Mouse (Mus musculus) activated CD4-positive, CD25-positive, alpha-beta regulatory T cell, adult 4 months (primary cell): ENCODE data around the gene Tram1l1. TPM values are rescaled to one million over a fixed set of nuclear protein-coding genes. Genes with fewer than 3 reads are reported as not detected.
"Not testable (repeated sequence)": the region's sequence is repeated elsewhere in the genome, so short reads cannot be mapped to it uniquely, and the experiment has no call there.

ENCODE experiments used
- ATAC-seq: one replicate; pipeline ENCODE4 v1.8.0; 2017
- polyA plus RNA-seq, 2 experiments: library from polyadenylated mRNA; unstranded; fragments of 100-300 nt; shearing (Covaris generic); gene quantifications; one replicate each; pipeline ENCODE4 v1.2.1; 2017

The Tram1l1 gene
- not detected for polyA plus RNA-seq

DNA sequence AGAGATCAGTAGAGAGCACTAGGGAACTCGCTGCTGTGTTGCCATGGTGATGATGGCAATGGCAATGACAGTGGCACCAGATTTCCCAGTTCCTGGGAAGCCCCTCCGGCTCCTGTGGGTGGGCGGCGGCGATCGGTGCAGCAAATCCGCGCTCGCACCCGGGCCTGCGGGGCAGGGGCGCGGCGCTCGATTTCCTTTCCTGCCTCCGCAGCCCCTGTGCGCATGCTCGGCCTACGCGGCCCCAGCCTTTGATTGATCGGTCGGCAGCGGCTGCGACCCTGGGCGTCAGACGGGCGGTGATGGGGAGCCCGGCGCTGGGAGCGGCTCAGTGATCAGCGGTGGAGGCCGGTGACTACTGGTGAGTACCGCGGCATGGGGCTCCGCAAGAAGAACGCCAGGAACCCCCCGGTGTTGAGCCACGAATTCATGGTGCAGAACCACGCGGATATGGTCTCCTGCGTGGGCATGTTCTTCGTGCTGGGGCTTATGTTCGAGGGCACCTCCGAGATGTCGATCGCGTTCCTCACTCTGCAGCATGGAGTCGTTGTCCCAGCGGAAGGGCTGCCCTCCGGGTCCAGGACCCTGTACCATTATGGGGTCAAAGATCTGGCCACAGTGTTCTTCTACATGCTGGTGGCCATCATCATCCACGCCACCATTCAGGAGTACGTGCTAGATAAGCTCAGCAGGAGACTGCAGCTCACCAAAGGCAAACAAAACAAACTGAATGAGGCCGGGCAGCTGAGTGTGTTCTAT is at the start of gene Tram1l1:
TSS of gene Tram1l1 (plus strand) at position 35 of the 756 bp plus-strand sequence.
- no peak for ATAC-seq

DNA sequence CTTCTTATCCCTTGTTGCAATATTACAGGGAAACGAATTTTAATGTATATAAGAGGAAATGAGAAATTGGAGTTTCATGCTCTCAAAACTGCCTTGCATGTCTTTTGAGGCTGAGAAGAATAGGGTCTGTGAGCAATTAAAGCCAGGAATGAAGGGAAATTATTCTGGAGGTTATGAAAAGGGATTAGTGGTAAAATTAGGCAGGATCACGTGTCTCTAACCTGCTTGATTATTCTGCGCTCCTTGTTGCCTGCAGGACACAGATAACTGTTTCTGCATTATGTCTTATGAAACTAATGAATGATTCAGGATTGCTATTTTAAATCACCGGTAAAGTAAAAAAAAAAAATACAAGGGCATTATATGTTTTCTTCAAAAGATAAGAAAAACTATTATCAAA is 49.4 kb upstream of the Tram1l1 start:
- ATAC-seq = no peak

DNA sequence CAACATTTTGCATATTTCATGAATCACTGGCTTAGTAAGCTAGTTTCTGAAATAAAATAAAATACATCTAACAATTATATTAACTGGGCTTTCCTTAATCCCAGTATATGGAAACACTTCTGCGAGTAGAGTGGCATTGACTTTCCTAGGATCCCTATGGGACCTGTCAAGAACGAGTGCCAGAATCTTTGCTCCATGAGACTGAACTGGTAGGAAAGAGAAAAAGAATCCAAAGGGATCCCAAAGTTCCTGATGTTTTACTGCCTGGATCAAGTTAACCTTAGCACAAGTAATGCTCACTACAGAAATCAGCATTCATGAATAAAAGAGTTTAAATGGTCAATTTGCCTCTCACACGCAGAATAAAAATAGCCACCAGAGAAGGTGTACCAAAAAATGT is 49.0 kb upstream of the Tram1l1 start:
- no peak for ATAC-seq

DNA sequence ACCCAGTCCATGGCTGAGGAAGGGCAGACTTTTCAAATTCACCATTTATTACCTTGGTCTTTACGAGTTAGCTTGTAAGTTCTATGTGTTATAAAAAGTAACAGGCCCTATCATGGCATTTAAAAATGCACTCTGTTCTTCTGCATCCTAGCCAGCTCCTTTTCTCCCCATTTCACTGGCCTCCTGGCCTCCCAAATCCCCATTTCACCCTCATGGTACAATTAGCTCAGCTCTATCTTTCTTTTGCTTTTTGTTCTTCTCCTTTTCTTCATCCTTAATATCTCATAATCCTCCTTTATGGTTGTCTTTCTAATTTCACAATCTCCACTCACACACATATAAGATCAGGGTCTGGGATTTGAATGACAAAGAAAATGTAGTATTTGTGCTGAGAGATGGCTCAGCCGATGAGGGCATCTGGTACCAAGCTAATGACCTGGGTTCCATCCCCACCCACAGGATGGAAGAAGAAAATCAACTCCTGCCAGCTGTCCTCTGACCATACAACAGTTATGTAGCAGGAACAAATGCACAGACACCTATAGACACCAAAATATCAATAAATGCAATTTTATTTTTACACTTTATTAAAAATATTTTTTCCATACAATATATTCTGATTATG is 48.1 kb upstream of the Tram1l1 start:
- ATAC-seq = no peak

DNA sequence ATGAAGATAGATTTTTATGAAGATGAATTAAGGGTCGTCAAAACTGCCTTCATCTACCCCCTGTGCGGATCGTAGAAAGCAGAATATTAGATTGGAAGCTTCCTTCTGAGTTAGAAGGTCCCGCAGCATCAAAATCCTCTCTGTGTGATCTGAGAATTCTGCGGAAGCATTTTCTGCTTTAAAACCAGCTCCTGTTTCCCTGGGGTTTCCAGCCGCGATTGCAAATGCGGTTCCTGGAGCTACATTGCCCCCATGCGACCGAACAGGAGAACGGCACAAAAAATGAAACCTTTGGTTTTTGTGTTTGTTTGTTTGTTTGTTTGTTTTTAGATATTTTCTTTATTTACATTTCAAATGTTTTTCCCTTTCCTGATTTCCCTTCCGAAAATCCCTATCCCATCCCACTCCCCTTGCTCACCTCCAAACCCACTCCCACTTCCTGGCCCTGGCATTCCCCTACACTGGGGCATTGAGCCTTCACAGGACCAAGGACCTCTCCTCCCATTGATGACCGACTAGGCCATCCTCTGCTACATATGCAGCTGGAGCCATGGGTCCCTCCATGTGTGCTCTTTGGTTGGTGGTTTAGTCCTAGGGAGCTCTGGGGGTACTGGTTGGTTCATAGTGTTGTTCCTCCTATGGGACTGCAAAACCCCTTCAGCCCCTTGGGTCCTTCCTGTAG is 45.6 kb upstream of the Tram1l1 start:
- not testable (repeated sequence) for ATAC-seq

DNA sequence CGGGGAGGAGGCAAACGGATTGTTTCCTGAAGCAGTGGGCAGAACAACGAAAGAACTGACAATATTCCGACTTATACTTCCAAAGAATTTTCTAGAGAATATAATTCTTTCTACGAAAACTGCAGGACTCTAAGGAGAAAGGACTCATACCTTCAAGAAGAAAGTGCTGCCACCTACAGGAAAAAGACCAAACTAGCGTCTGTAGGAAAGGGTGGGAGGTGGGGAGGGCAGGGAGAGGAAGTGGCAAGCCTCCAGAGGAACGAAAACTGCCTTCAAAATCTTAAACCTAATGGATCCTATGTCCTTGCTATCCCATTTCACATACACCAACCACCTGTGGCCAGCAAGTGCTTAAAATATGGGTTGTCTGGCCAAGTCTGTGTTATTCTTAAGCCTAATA is 31.7 kb upstream of the Tram1l1 start:
- ATAC-seq = peak; percentile 40

DNA sequence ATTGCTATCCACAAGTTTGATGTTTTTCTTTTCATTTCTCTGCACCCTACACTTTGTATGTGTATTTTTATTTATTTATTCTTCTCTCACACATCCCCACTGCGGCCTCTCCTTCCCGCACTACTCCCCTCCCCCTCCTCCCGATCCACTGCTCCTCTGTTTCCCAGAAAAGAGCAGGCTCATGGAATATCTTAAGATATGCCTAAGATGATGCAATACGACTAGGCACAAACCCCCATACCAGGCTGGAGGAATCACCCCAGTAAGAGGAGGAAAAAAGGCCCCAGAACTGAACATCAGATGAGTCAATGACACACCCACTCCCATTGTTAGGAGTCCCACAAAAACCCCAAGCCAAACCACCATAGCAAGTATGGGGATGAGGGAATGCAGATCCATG is 1.4 kb upstream of the Tram1l1 start:
- ATAC-seq = no peak

DNA sequence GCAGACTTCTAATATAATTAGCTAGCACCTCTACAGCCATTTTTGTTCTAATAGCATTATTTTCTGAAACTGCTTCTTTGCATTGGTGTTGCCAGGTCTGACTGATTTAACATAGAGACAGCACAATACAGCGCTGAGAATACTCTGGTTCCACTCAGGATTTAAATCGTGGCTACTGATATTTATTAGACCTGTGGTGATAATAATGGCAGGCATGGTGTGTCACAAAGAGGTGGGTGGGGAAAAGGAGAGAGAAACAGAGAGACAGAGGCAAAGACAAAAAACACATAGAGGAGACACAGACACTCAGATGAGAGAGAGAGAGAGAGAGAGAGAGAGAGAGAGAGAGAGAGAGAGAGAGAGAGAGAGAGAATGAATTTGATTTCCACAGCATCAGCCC is 257 bp upstream of the Tram1l1 start:
- no peak for ATAC-seq

DNA sequence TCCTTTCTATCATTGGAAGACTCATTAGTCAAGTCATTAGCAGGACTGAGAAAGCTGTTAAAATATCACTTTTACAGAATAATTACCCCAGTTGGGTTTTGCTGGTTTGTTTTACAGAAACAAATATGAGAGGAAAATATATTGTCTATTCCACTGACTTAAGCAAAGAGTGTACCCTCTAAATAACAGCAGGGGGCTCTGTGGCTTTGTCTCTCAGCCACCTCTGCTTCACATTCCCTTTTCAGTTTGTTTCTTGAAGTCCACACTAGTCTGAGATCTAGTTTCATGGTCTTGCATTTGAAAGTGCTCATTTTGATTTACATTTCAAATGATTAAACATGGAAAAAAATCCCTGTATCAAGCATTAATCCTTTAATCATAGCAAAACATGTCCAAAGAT is 25.8 kb downstream of the Tram1l1 start:
- no peak for ATAC-seq

DNA sequence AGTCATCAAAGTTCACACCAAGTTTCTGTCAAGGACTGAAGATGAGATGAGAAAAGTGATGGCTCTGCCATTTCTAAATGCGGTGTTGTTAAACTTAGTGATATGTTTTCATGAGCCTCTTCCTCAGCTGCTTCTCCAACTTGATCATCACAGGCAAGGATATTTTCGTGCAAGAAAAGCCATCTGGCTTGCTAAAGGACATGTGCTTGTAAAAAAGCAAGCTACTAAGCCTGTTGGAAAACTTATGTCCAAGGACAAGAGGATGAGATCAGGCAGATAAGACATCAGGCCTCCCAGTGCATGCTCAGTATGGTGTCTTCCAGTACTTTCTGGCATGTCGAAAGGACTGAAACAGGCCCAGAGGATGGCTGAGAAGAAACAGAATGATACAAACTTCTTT is 36.9 kb downstream of the Tram1l1 start:
- no peak for ATAC-seq

DNA sequence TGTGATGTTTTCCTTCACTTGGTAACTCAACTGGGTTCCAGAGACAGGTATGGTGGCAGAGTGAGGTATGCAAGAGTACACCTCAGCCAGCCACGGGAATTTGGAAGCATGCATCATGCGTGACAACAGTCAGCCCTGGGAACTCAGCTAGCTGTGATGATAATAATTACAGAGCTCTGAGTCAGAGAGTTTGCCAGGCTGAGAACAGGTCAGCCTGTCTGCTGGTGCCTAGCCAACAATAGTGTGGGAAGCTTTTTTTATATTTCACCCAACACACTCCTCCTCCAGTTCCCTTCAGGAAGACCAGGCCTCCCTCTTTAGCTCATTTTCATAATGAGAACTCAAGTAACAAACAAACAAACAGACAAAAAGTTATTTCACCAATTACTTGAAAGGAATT is 51.4 kb downstream of the Tram1l1 start:
- ATAC-seq = no peak

Other genes starting within 250 kb of the Tram1l1 start
- not detected for gene 1700006A11Rik, start 105.2 kb downstream of the Tram1l1 start, polyA plus RNA-seq